Mouse (Mus musculus) neural tube, embryonic 12.5 days (tissue): ENCODE measurements around the gene Gm26566. TPM values are rescaled to one million over a fixed set of nuclear protein-coding genes. Genes with fewer than 3 reads are reported as not detected.

Experiments used
- ATAC-seq: fragments of 200-750 bp; cut with Nextera tagmentation; 2 replicates; pipeline ENCODE4 v1.8.0; 2017; ENCODE audit warnings: low read depth, mild to moderate bottlenecking, moderate TSS enrichment, moderate library complexity; ENCODE audit not compliant: low FRiP score
- H3K27ac ChIP-seq: fragments of 300-500 bp; sonication (generic); 2 replicates; pipeline ENCODE4 v1.5.1; 2016
- H3K27me3 ChIP-seq: fragments of 300-500 bp; sonication (generic); replicated peaks from 2 replicates; pipeline ENCODE4 v1.6.1; 2016; ENCODE audit warnings: mild to moderate bottlenecking
- H3K36me3 ChIP-seq: fragments of 300-500 bp; sonication (generic); 2 replicates; pipeline ENCODE4 v1.6.1; 2016; ENCODE audit warnings: mild to moderate bottlenecking
- H3K4me1 ChIP-seq: fragments of 300-500 bp; sonication (generic); 2 replicates; pipeline ENCODE4 v1.6.1; 2016
- H3K4me2 ChIP-seq: fragments of 300-500 bp; sonication (generic); replicated peaks from 2 replicates; pipeline ENCODE4 v1.6.1; 2016; ENCODE audit warnings: mild to moderate bottlenecking
- H3K4me3 ChIP-seq: fragments of 300-500 bp; sonication (generic); 2 replicates; pipeline ENCODE4 v1.5.1; 2016
- H3K9ac ChIP-seq: fragments of 300-500 bp; sonication (generic); 2 replicates; pipeline ENCODE4 v1.6.1; 2016; ENCODE audit warnings: mild to moderate bottlenecking
- H3K9me3 ChIP-seq: fragments of 300-500 bp; sonication (generic); 2 replicates; pipeline ENCODE4 v1.6.1; 2016; ENCODE audit warnings: mild to moderate bottlenecking
- WGBS: fragments of 180-500 bp; shearing (Covaris S2); methylation state at CpG from one replicate; pipeline ENCODE4 v1.1.7; 2016; 5-methylcytosine and 5-hydroxymethylcytosine counted together
- polyA plus RNA-seq: library from polyadenylated mRNA; unstranded; fragments of >200 nt; fragmentation: Nextera tagmentation; extraction: Ambion mirVana; gene quantifications from 2 replicates; pipeline ENCODE4 v1.2.1, GENCODE M21; 2016

Gene Gm26566
- polyA plus RNA-seq: 1.6 and 2.0 TPM in 2 replicates

DNA sequence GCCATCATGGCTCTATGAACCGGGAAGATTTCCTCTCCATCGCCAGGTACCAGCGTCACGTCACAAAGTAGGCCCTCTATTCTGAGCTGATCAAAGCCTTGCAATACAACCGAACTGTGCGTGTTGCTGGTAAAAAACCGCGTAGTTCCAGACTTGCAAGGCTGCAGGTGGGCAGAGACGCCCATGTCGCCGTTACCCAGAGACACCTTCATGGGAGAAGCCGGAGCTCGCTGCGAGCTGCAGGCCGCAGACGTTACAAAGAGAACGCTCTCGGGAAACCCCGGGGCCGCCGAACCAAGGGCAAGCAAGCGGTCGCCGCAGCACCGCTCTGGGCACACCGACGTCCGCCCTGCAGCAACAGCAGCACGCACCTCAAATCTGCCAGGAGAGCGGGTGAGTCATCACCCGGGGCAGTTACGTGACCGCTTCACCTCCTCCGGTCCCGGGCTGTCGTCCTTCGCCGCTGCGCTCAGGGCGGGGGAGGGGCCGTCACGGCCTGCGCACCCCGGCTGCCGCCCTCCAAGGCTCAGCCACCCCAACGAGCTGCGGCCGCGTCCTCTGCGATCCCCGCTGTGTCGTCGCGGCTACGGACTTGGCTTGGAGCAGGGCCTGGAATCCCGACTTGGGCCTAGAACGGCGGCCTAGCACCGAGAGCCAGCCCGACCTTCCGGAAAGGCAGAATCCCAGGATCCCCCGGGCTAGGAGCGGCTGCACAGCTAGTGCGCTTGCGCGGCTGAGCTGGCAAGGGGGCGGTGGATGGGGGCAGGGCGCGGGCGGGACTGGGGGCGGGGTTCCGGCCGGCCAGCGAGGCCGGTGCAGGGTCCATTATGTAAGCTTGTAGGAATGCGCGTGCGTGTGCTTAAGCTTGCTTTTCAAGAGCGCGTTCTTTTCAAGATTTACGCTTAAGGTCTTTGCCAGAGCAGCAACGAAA, at the start of gene Gm26566, which contains the start of gene Klhl9:
Gm26566 (plus strand) TSS at position 15 of the 931 bp plus-strand sequence.
Klhl9 (minus strand) TSS at position 675 of the 931 bp plus-strand sequence.
- H3K9me3 ChIP-seq: no peaks in the 10 kb centered on the region
- H3K4me1 ChIP-seq: peaks cover 26% of the 10 kb centered on the region
- H3K27ac ChIP-seq: peak within 1 kb of the TSS; percentile 97
- ATAC-seq: peak; percentile 97
- H3K4me3 ChIP-seq: peak within 1 kb of the TSS; percentile 86
- peaks cover 13% of the 10 kb centered on the region for H3K36me3 ChIP-seq
- under 1% methylated on average over 82 of the region's 82 CpGs for WGBS
- peak within 1 kb of the TSS; percentile 99 for H3K9ac ChIP-seq
- peak within 1 kb of the TSS; percentile 69 for H3K4me2 ChIP-seq
- H3K27me3 ChIP-seq: no peaks in the 10 kb centered on the region

DNA sequence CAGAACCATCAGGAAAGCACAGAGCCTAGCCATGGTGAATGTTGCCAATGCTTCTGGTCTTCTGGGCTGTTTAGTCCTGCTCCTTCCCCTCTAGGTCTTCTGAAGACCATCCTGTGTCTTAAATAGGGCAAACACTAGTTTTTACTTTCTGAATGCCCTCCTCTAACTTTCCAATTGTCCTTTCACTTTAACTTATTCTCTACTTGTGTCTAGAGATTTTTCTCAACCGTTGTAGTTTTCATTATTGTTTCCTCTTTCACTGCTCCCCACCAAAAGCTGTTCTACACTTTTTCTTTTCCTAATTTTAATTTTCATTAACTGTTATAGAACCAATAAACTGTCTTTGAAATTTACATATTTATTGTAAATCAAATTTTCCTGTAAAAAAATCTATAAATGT, 44.8 kb upstream of the Gm26566 start, which contains the start of gene Ifna16:
Ifna16 (minus strand) TSS at position 101 of the 400 bp plus-strand sequence.
- no peaks in the 10 kb centered on the region for H3K4me1 ChIP-seq
- ATAC-seq: no peak
- 84% methylated on average over 1 of the region's 1 CpGs for WGBS
- no peak within 1 kb of the TSS for H3K9ac ChIP-seq
- H3K27ac ChIP-seq: no peak within 1 kb of the TSS
- H3K36me3 ChIP-seq: no peaks in the 10 kb centered on the region
- no peaks in the 10 kb centered on the region for H3K9me3 ChIP-seq
- H3K4me3 ChIP-seq: no peak within 1 kb of the TSS
- no peaks in the 10 kb centered on the region for H3K27me3 ChIP-seq
- no peak within 1 kb of the TSS for H3K4me2 ChIP-seq

DNA sequence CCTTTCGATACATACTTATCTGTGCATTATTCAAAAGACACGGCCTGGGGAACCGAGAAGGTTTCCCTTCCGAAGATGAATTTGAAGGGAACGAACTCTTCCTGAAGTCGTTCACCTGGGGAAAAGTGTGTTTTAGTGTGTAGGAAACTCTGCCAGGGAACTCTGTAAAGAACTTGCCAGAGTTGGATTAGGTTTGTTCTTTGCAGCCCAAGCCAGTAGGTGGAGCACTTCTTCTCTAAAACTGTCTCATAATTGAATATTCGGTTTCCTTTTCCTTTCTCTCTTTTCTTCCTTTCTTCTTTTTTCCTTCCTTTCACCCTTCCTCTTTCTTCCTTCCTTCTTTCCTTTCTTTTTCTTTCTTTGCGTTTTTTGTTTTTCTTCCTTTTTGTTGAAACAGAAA, 41.2 kb upstream of the Gm26566 start:
- Histone ChIP-seq H3K27ac (no peak overlapping the region), H3K9me3 (no peaks in the 10 kb centered on the region), H3K4me1 (no peaks in the 10 kb centered on the region), H3K9ac (no peak overlapping the region), H3K36me3 (no peaks in the 10 kb centered on the region), H3K4me3 (no peak overlapping the region), H3K27me3 (no peaks in the 10 kb centered on the region), H3K4me2 (no peak overlapping the region)
- no peak for ATAC-seq
- 49% methylated on average over 8 of the region's 8 CpGs for whole genome bisulfite sequencing

DNA sequence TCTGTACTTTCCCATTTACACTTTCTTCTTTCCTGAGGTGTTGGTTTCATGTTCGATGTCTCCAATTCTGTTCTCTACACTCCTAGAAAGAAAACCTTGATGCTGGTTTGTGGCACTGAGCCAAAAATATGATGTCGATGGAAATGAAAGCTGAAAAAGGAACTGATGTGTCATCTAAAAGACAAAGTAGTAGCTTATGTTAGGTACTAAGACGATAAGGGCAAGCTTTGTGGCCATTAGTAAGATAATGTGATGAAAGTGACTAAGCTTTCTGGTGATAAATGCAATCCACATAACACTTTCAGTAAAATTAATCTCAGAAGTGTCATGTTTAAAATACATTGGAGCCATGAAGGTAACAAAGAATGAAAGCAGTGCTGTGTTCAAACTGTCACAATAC, 40.3 kb upstream of the Gm26566 start:
- H3K27ac ChIP-seq: no peak overlapping the region
- no peak overlapping the region for H3K9ac ChIP-seq
- H3K4me3 ChIP-seq: no peak overlapping the region
- H3K4me1 ChIP-seq: no peaks in the 10 kb centered on the region
- ATAC-seq: no peak
- WGBS: 84% methylated on average over 3 of the region's 3 CpGs
- no peaks in the 10 kb centered on the region for H3K27me3 ChIP-seq
- H3K9me3 ChIP-seq: no peaks in the 10 kb centered on the region
- H3K36me3 ChIP-seq: no peaks in the 10 kb centered on the region
- H3K4me2 ChIP-seq: no peak overlapping the region

DNA sequence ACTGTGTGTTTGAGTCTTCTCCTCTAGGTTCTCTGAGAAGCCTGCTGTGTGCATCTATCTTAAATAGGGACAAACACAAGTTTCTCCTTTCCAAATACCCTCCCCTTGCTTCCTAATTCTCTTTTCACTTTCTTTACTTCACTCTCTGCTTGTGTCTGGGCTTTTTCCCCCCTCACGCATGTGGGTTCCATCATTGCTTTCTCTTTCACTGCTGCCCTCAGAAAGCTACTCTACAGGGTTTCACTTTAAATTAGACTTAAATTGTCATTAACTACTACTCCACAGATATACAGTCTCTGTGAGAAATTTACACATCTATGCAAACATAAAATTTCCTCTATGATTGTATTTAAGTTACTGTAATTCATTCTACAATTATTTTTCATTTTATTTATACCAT, 37.8 kb upstream of the Gm26566 start, which contains the start of gene Ifna2:
Ifna2 (minus strand) TSS at position 101 of the 400 bp plus-strand sequence.
- no peak for ATAC-seq

DNA sequence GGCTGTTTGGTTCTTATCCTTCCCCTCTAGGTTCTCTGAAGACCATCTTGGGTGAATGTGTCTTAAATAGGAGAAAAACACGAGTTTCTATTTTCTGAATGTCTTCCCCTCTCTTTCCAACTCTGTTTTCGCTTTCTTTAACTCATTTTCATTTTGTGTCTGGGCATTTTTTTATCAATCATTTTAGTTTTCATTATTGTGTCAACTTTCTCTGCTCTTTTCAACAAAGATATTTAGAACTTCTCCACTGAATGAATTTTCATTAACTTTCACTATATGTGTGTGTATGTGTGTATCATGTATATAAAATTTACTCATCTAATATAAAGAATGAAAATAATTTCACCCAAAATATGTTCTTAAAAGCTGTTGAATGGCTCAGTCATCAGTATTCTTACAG, 30.3 kb upstream of the Gm26566 start, which contains the start of gene Ifnab:
Ifnab (minus strand) TSS at position 101 of the 400 bp plus-strand sequence.
- no peaks in the 10 kb centered on the region for H3K9me3 ChIP-seq
- H3K27me3 ChIP-seq: no peaks in the 10 kb centered on the region
- H3K27ac ChIP-seq: no peak within 1 kb of the TSS
- no peak within 1 kb of the TSS for H3K9ac ChIP-seq
- no peaks in the 10 kb centered on the region for H3K36me3 ChIP-seq
- H3K4me3 ChIP-seq: no peak within 1 kb of the TSS
- H3K4me2 ChIP-seq: no peak within 1 kb of the TSS
- no peak for ATAC-seq
- 72% methylated on average over 2 of the region's 2 CpGs for WGBS
- H3K4me1 ChIP-seq: no peaks in the 10 kb centered on the region

More for the DNA sequence above, 37.8 kb upstream of the Gm26566 start, which contains the start of gene Ifna2:
- H3K9me3 ChIP-seq: no peaks in the 10 kb centered on the region
- H3K27ac ChIP-seq: no peak within 1 kb of the TSS
- H3K27me3 ChIP-seq: no peaks in the 10 kb centered on the region
- no peaks in the 10 kb centered on the region for H3K4me1 ChIP-seq
- 91% methylated on average over 1 of the region's 1 CpGs for WGBS
- no peaks in the 10 kb centered on the region for H3K36me3 ChIP-seq
- no peak within 1 kb of the TSS for H3K4me2 ChIP-seq
- no peak within 1 kb of the TSS for H3K4me3 ChIP-seq
- no peak within 1 kb of the TSS for H3K9ac ChIP-seq

DNA sequence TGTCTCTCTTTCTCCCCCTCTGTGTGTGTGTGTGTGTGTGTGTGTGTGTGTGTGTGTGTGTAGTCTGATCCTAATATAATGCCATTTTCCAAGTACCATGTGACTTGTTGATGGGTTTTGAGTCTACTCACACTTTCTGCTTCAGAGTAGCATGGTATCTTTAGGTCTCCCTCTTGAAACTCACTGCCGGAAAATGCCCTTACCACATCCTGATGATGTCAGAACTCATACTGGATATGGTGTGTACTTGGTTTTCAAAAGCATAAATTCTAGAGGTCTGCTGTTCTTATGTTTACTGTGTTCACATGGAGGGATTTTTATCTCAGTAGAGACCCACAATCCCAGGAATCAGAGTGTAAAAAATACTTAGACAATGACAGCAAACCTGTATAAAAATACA, 29.1 kb upstream of the Gm26566 start:
- no peaks in the 10 kb centered on the region for H3K27me3 ChIP-seq
- no peak overlapping the region for H3K4me3 ChIP-seq
- no peak overlapping the region for H3K4me2 ChIP-seq
- no peaks in the 10 kb centered on the region for H3K9me3 ChIP-seq
- H3K36me3 ChIP-seq: no peaks in the 10 kb centered on the region
- no peaks in the 10 kb centered on the region for H3K4me1 ChIP-seq
- 88% methylated on average over 1 of the region's 1 CpGs for WGBS
- H3K27ac ChIP-seq: no peak overlapping the region
- H3K9ac ChIP-seq: no peak overlapping the region
- no peak for ATAC-seq

DNA sequence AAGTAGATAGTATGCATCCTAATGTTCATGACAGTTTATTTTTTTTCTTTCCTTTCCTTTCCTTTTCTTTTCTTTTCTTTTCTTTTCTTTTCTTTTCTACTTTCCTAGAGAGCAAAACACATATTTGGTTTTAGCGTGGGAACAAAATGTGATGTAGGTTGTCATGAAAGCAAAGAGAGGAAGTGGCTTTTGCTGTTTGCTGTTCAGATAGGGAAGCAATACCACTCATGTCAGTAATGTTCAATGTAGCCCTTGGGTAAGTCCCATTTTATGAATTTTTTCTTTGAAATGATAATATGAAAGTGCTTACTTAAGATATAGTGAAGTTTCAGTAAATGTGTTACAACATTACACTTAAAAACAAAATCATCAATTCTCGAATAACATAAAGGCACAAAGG, 28.2 kb upstream of the Gm26566 start:
- no peak for ATAC-seq
- no peaks in the 10 kb centered on the region for H3K27me3 ChIP-seq
- H3K9me3 ChIP-seq: no peaks in the 10 kb centered on the region
- no peak overlapping the region for H3K27ac ChIP-seq
- H3K9ac ChIP-seq: no peak overlapping the region
- H3K36me3 ChIP-seq: no peaks in the 10 kb centered on the region
- H3K4me3 ChIP-seq: no peak overlapping the region
- no peak overlapping the region for H3K4me2 ChIP-seq
- WGBS: 87% methylated on average over 2 of the region's 2 CpGs
- H3K4me1 ChIP-seq: no peaks in the 10 kb centered on the region

DNA sequence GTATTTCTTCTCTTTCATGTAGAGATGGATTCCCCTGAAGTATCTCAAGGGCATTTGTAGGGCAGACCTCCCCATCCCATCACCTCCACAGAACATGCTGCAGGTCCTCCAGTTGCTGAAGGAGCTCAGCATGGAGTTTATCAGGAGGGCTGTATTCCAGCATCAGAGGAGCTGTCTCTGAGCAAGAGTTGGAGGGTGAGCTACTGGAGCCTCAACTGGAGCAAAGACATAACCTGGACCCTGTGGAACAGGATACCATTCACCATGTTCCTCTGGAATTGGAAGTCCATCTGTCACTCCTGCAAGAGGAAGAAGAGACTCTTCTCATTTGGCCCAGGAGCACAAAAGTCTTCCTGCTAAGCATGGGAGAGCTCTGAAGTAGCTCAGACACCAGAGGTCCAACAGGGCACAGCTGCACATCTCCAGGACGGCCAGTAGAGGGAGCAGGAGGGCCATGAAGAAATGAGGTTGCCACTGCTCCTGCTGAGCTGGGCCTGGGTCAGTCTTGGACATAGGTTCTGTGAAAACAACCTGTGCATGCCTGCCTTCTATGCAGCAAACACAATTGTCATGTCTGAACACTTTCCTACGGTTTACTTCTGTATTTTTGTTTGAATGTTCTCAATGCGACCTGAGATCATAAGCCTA, 25.2 kb upstream of the Gm26566 start:
- no peaks in the 10 kb centered on the region for H3K36me3 ChIP-seq
- 24% methylated on average over 3 of the region's 3 CpGs for WGBS
- ATAC-seq: peak; percentile 83; the same call in 1 of the 2 replicates
- no peak overlapping the region for H3K4me2 ChIP-seq
- H3K4me3 ChIP-seq: no peak overlapping the region
- H3K9me3 ChIP-seq: no peaks in the 10 kb centered on the region
- no peaks in the 10 kb centered on the region for H3K4me1 ChIP-seq
- H3K9ac ChIP-seq: no peak overlapping the region
- no peaks in the 10 kb centered on the region for H3K27me3 ChIP-seq
- H3K27ac ChIP-seq: no peak overlapping the region

DNA sequence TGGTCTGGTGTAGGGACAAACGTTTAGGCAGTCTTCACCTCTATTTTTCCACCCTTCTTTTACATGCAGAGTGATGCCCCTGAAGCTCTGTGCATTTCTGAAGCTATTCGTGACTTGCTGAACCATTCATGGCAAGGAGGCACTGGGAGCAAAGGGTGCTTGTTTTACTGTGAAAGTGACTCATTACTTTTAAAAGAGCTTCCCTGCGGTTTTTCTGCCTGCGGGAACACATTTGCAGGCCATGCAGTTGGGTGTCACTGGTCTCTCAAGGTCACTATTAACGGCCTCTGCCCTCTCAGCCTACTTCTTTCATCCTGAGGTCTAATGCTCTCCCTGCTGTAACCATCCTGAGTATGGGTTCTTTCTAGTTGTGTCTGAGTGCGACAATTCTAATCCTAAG, 24.5 kb upstream of the Gm26566 start:
- Histone ChIP-seq H3K27me3 (no peaks in the 10 kb centered on the region), H3K4me1 (no peaks in the 10 kb centered on the region), H3K9ac (no peak overlapping the region), H3K4me3 (no peak overlapping the region), H3K9me3 (no peaks in the 10 kb centered on the region), H3K27ac (no peak overlapping the region), H3K4me2 (no peak overlapping the region), H3K36me3 (no peaks in the 10 kb centered on the region)
- WGBS: 54% methylated on average over 6 of the region's 6 CpGs
- ATAC-seq: no peak

DNA sequence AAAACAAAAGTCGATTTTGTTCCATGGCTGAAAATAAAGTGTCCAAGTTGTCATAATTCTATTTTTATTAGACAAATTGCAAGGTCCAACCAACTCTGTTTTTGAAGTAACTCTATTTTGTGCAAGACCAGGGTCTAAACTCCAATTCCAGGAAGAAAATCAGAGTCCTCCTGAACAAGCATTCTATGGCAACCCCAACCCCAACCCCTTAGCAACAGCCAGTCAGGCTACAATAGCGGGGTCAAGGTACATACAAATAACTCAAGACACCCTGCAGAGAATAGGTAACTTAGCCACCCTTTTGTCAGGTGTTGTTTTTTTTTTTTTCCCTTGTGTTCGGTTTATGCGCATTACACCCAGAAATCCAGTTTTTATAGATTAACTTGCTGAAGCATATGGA, 23.9 kb upstream of the Gm26566 start:
- H3K4me1 ChIP-seq: no peaks in the 10 kb centered on the region
- no peaks in the 10 kb centered on the region for H3K36me3 ChIP-seq
- no peaks in the 10 kb centered on the region for H3K9me3 ChIP-seq
- no peak overlapping the region for H3K27ac ChIP-seq
- H3K4me3 ChIP-seq: no peak overlapping the region
- no peak overlapping the region for H3K9ac ChIP-seq
- H3K4me2 ChIP-seq: no peak overlapping the region
- 83% methylated on average over 4 of the region's 4 CpGs for WGBS
- no peak for ATAC-seq
- H3K27me3 ChIP-seq: no peaks in the 10 kb centered on the region

DNA sequence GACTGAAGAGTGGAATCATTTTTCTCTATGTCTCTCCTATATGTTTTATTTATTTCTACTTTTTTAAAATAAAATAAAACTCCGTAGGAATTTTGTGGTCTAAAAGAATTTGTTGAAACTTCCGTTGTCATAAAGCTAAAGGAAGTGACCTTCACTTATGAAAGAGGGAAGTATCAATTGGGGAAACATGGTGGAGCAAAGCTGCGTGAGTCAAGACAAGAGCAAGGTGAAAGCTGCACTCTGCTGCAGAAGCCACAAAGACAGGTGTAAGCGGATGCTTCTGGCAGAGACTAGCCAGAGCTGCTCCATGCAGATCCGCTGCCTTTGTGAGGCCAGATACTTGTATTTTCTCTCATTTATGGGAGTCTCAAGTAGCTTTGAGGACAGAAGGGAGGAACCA, 22.8 kb upstream of the Gm26566 start:
- no peaks in the 10 kb centered on the region for H3K9me3 ChIP-seq
- 88% methylated on average over 5 of the region's 5 CpGs for WGBS
- H3K27me3 ChIP-seq: no peaks in the 10 kb centered on the region
- H3K9ac ChIP-seq: no peak overlapping the region
- no peaks in the 10 kb centered on the region for H3K36me3 ChIP-seq
- H3K4me3 ChIP-seq: no peak overlapping the region
- ATAC-seq: no peak
- H3K27ac ChIP-seq: no peak overlapping the region
- no peak overlapping the region for H3K4me2 ChIP-seq
- H3K4me1 ChIP-seq: no peaks in the 10 kb centered on the region
